Mouse (Mus musculus) E14TG2a.4 (cell line): Measurements from ENCODE around the gene B3gntl1.

Source experiments
- H3K27me3 ChIP-seq: 2 replicates; pipeline ENCODE4 v1.6.1; 2014; ENCODE audit warnings: low read length, control low read depth; ENCODE audit not compliant: insufficient read depth
- H3K36me3 ChIP-seq: 2 replicates; pipeline ENCODE4 v1.6.1; 2014; ENCODE audit warnings: low read length, control low read depth; ENCODE audit not compliant: insufficient read depth
- H3K4me1 ChIP-seq: replicated peaks from 2 replicates; pipeline ENCODE4 v1.6.1; 2014; ENCODE audit warnings: low read depth, low read length, control low read depth
- H3K4me3 ChIP-seq: replicated peaks from 2 replicates; pipeline ENCODE4 v1.5.1; 2014; ENCODE audit warnings: mild to moderate bottlenecking, low read length
- H3K9me3 ChIP-seq: 2 replicates; pipeline ENCODE4 v1.6.1; 2014; ENCODE audit warnings: low read length, control low read depth
- CTCF ChIP-seq: conservative IDR thresholded peaks from 2 replicates; pipeline ENCODE4 v1.5.1; 2014; ENCODE audit warnings: low read length
- NANOG ChIP-seq: IDR thresholded peaks from 2 replicates; pipeline ENCODE4 v1.6.1; 2014; ENCODE audit warnings: borderline replicate concordance, low read length, mixed read lengths
- POU5F1 ChIP-seq: IDR thresholded peaks from 2 replicates; pipeline ENCODE4 v1.6.1; 2014; ENCODE audit warnings: low read length, borderline replicate concordance

Gene B3gntl1

DNA sequence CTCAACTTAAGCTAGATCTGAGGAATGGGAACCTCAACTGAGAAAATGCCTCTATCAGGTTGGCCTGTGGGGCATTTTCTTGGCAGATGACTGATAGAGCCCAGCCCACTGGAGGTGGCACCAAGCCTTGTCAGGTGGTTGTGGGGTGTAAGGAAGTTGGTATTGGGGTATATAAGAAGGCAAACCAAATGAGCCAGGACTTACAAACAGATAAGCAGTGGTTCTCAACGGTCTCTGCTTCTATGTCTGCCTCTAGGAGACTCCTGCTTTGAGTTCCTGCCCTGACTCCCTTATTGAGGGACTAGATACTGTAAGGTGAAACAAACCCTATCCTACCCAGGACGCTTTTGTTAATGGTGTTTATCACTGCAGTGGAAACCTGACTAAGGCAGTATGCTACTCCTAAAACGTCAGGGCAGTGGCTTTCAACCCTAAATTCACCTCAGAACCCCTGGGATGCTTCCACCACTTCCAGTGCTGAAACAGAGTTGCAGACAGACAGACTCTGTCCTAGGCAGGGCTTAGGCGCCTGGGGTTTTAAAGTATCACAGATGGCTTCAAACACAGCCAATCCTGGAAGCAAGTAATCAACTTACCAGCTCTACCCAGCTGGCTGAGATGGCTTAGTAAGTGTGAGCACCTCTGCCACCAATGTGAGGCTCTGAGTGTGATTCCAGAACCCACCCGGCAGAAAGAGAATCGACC is 17.0 kb downstream of the B3gntl1 start:
- Histone ChIP-seq H3K36me3 (peaks cover 70% of the 10 kb centered on the region), H3K4me1 (peaks cover 8% of the 10 kb centered on the region), H3K4me3 (no peak overlapping the region), H3K27me3 (no peaks in the 10 kb centered on the region), H3K9me3 (peaks cover 4% of the 10 kb centered on the region; the same call in 1 of the 2 replicates)
- TF ChIP-seq POU5F1, result no peak
- TF ChIP-seq CTCF, result no peak
- no peak for TF ChIP-seq NANOG

DNA sequence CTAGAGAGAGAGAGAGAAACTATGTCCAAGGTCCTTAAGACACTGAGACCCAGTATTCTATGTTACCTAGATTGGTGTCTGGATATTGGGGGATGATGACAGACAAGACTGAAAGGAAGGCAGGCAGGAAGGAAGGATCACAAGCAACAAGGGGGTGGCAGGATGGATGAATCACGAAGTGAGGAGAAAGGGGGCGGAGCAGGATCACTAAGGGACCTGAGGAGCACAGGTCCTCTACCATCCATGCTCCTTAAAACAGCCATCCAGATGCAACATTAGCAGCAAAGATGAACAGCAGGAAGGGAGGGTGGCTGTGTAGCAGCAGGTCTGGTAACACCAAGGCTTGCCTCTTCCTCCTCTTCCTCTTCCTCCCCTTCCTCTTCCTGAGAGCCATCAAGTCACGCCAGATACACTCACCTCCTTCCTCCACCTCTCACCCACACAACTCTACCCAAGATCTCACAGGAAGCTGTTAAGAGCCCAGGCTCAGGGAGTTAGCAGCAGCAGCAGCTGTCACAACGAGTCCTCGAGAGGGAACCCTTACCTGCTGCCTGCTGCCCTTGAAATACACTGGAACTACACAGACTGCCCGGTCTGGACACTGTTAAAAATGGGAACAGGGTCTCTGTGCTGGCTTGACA is 17.7 kb downstream of the B3gntl1 start:
- no peak overlapping the region for H3K4me3 ChIP-seq
- peaks cover 71% of the 10 kb centered on the region for H3K36me3 ChIP-seq
- H3K4me1 ChIP-seq, result peaks cover 8% of the 10 kb centered on the region
- TF ChIP-seq POU5F1, result no peak
- no peak for TF ChIP-seq NANOG
- no peak for TF ChIP-seq CTCF
- H3K27me3 ChIP-seq, result no peaks in the 10 kb centered on the region
- H3K9me3 ChIP-seq, result peaks cover 4% of the 10 kb centered on the region; the same call in 1 of the 2 replicates

DNA sequence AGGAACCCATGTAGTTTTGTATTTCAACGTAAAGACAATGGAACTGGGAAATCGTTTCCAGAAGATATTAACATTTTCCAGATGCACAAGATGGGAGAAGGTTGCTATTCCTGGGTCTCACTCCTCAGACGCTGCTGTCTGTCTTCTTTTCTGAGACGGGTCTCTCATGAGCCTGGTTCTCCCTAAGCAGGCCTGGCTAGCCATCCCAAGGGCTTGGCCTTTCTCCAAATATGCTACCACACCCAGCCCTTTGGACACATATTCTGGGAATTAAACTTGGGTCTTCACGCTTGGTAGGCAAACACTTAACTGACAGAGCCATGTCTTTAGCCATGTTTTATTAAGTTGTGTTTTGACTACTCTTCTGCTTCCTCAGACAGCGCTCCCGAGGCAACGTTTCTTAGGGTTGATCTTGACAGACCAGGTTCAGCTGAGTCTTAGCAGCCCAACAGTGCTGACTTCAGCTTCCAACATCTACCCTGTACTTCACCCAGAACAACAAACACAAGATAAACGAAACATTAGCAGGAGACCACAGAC is 18.5 kb downstream of the B3gntl1 start:
- TF ChIP-seq POU5F1, result no peak
- TF ChIP-seq NANOG, result no peak
- TF ChIP-seq CTCF, result no peak
- no peak overlapping the region for H3K4me3 ChIP-seq
- H3K27me3 ChIP-seq, result no peaks in the 10 kb centered on the region
- H3K9me3 ChIP-seq, result no peaks in the 10 kb centered on the region
- peaks cover 8% of the 10 kb centered on the region for H3K4me1 ChIP-seq
- peaks cover 71% of the 10 kb centered on the region for H3K36me3 ChIP-seq

DNA sequence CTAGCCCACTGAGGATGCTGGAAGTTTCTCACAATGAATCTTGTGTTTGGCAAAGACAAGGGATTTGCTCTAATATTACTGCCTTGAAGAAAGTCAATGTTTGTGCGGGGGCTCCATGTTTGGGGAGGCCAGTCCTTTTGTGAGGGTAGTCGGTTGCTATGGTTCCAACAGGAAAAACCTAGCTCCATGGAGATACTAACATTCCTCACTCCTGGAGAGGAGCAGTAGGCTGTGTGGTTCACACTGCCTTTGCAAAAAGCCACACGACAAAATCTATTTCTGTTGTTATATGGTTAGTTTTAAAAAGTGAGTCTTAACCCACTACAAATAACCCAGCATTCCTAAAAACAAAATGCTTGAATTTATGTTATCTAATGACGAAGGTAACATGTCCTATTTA is 19.3 kb downstream of the B3gntl1 start:
- TF ChIP-seq CTCF (no peak), NANOG (no peak), POU5F1 (no peak)
- peaks cover 8% of the 10 kb centered on the region for H3K4me1 ChIP-seq

DNA sequence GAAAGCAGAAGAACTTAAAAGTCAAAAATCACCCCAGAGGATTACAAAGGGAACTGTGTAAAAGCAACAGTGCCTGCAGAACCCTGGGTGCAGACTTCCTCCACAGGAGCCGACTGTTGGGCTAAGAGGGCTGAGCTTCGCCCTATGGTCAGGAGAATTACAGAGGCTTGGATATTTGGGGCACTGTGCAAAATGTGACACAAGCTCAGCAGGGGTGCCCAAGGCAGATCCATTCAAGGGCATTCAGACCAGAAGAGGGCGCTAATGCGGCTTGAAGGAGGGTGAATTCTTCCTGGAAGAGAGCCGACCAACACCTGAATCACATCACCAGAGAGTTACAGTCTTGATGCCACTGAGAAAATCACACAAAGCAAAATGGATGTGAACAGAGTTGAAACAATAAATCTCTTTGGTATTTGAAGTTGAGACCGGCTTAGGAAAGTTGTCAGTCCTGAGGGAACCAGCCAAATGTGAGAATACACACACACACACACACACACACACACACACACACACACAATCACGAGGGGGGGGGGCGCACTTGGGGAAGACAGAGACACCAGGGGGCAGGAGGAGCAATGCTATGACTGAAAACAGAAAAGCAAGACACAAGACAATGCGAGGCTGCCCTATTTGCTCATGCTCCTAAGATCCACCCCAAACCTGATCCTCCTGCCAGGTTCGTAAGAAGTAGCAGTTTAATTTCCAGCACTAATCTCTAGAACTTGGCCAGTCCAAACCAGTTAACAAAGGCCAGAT is 20.2 kb downstream of the B3gntl1 start:
- Histone ChIP-seq H3K27me3 (no peaks in the 10 kb centered on the region), H3K4me1 (peaks cover 8% of the 10 kb centered on the region), H3K9me3 (no peaks in the 10 kb centered on the region), H3K4me3 (no peak overlapping the region), H3K36me3 (peaks cover 72% of the 10 kb centered on the region)
- TF ChIP-seq CTCF (peak; percentile 63), NANOG (no peak)

More for the DNA sequence above, 19.3 kb downstream of the B3gntl1 start:
- peaks cover 69% of the 10 kb centered on the region for H3K36me3 ChIP-seq
- no peaks in the 10 kb centered on the region for H3K27me3 ChIP-seq
- H3K4me3 ChIP-seq, result no peak overlapping the region
- no peaks in the 10 kb centered on the region for H3K9me3 ChIP-seq

DNA sequence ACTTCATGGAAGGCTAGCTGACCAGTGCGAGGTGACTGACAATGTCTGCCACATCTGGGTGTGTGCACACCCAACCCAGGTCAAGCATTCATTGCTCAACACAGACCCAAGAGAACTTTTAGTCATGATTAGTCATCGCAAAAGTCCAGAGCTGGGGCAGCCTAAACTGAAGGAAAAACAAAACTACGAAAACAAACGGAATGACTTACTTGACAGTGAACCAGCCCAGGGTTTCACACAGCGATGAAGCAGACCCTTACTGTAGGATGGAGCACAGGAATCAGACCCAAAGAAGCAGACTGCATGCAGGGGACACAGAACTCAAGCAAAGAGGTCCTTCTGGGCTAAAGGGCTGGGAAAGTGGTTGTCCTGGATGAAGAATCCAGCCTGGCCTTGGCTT is 21.0 kb downstream of the B3gntl1 start:
- Histone ChIP-seq H3K27me3 (no peaks in the 10 kb centered on the region), H3K36me3 (peaks cover 73% of the 10 kb centered on the region), H3K4me3 (no peak overlapping the region), H3K9me3 (no peaks in the 10 kb centered on the region), H3K4me1 (peaks cover 8% of the 10 kb centered on the region)
- TF ChIP-seq CTCF (no peak), POU5F1 (no peak), NANOG (no peak)

DNA sequence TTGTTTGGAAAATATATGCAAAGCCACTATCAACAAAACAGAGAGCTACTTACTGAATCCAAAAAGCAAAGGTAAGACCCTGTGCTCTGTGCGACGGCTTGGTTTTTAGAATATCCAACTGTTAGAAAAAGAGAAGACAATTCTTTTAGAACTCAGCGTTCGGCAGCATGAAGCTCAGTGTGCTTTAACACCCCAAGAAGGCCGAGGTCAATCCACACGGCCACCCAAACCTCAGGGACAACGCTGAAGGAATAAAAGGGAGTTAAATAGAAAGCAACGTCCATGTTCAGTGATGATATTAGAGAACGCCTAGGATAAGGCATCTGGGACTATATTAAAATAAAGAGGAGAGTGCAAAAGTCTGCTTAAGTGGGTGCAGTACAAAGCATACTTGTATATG is 21.4 kb downstream of the B3gntl1 start:
- Histone ChIP-seq H3K27me3 (no peaks in the 10 kb centered on the region), H3K4me3 (no peak overlapping the region), H3K36me3 (peaks cover 77% of the 10 kb centered on the region), H3K9me3 (no peaks in the 10 kb centered on the region), H3K4me1 (peaks cover 8% of the 10 kb centered on the region)
- TF ChIP-seq POU5F1, result no peak
- TF ChIP-seq CTCF, result no peak
- TF ChIP-seq NANOG, result no peak

DNA sequence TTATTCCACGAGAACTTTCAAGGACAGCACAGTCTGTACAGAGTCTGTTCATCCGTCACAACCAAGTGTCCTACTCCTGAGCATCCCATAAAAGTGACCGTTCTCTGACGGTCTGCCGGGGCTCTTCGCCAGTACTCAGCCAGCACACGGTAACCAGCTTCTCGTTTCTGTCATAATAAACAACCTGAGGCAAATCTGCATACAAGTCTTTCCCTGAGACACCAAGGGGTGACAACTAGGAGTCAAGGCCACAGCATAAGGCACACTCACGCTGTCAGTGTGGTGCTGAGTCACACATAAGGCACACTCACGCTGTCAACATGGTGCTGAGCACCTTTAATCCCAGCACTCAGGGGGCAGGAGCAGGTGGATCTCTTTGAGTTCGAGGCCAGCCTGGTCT is 22.3 kb downstream of the B3gntl1 start:
- Histone ChIP-seq H3K36me3 (peaks cover 78% of the 10 kb centered on the region), H3K4me1 (peaks cover 8% of the 10 kb centered on the region), H3K27me3 (no peaks in the 10 kb centered on the region), H3K9me3 (no peaks in the 10 kb centered on the region), H3K4me3 (no peak overlapping the region)
- TF ChIP-seq NANOG, result no peak
- TF ChIP-seq POU5F1, result no peak
- no peak for TF ChIP-seq CTCF

DNA sequence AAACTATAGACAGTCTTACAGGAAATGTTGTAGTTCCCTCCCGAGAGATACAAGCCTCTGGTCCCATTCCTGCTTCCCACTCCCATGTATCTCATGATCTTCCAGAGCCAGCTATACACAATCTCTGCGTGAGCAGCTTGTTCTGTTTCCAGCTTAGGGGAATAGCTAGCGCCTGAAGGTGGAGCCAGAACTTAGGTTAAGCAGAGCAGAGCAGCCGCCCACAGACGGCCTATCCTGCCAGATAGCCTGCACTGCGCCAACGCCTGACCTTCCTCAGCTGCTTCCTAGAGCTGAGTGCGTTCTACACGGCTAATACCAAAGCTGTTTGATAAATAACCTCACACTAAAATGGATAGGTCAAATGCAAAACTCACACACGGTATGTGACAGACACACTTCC is 23.1 kb downstream of the B3gntl1 start:
- Histone ChIP-seq H3K27me3 (no peaks in the 10 kb centered on the region), H3K36me3 (peaks cover 77% of the 10 kb centered on the region), H3K4me1 (peaks cover 8% of the 10 kb centered on the region), H3K4me3 (no peak overlapping the region), H3K9me3 (no peaks in the 10 kb centered on the region)
- TF ChIP-seq POU5F1, result no peak
- TF ChIP-seq NANOG, result no peak
- TF ChIP-seq CTCF, result no peak
